Mouse (Mus musculus): ENCODE measurements around the gene Psg22. TPM values are rescaled to one million over a fixed set of nuclear protein-coding genes. Genes with fewer than 3 reads are reported as not detected.
"Not testable (repeated sequence)": the region's sequence is repeated elsewhere in the genome, so short reads cannot be mapped to it uniquely, and the experiment has no call there.

Psg22 gene
- not detected for total RNA-seq (2022)

DNA sequence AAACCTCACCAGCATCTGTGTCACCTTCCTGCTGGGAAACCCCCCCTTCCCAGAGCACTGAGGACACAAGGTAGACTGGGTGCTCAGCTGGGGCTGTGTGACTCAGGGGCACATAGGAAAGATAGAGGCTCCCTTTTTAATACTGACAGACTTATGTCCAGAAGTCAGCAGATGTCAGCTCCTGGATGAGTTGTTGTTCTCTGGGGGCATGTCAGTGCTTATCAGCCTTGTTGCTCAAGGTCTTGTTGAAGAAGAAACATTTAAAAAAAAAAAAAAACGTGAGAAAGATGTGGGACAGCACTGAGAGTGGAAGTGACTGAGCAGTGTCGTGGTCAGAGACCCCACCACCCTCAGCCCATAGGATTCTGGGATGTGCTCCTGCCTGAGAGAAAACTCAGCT is at the start of gene Psg22:
Gene Psg22 (plus strand): TSS at position 301 of the 400 bp plus-strand sequence.
- no peak for DNase-seq (ENCODE audit: low spot score)

DNA sequence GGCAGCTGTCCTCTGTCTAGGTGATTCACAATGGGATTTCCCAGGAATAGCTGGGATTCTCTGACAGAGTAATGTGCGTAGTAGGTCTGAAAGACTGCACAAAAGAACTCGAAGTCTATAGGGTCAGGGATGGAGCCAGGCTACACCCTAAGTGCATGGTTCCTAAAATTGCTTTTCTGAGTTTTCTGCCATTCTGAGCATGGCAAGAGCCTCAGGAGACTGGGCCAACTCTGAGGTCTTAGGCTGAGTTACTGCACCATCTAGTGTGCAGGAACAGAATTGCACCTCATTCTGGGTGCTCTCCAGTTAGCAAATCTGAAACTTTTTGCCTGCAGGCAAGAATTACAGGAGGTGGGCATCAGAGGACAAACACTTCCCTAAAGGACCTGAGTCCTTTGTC is 38.1 kb upstream of the Psg22 start:
- no peak for DNase-seq (ENCODE audit: low spot score)

DNA sequence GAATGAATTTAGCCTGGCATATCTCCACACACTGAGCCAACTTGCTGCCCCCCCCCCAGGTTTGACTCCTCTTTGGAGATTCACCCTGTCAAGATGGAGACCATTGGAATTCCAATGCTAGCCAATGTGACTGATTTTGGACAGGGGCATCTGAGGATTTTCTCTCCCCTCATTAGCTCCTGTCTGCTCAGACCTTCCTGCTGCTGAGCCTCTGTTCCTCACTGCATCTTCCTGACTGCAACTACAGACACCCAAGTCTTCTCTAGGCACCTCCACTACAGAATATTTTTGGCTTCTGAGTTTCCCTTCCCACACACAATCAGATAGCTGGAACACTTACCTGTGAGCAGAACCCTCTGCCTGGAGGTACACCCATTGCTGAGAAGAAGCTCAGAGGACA is 32.3 kb upstream of the Psg22 start:
- no peak for DNase-seq (ENCODE audit: low spot score)

DNA sequence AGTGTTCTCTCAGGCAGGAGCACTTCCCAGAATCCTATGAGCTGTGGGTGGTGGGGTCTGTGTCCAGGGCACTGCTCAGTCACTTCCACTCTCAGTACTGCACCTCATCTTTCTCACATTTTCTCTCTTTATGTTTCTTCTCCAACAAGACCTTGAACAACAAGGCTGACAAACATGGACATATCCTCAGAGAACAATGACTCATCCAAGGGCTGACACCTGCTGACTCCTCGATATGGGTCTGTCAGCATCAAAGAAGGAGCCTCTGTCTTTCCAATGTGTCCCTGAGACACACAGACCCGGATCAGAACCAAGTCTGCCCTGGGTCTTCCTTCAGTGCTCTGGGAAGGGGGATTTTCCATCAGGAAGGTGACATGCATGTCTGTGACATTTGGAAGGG is 31.8 kb upstream of the Psg22 start, which contains the start of gene Psg20:
Gene Psg20 (minus strand): TSS at position 101 of the 400 bp plus-strand sequence.
- no peak for DNase-seq (ENCODE audit: low spot score)

DNA sequence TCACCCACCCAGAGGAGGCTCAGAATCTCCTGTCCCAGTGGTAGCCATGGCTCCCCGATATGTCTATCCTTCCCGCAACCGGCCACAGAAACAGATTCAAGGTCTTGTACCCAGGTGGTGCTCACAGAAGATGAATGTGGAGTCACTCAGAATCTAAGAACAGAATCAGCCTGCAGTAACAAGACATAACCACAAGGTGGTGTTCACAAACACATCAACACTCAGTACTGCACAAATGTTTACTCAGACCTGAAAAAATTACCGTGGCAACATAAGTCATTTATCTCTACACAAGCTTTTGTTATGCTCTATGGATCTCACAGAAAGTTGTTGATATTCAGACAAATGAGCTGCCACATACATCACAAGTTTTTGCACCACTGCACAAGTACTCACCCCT is 7.6 kb upstream of the Psg22 start:
- peak; percentile 17 for DNase-seq (ENCODE audit: low spot score)

DNA sequence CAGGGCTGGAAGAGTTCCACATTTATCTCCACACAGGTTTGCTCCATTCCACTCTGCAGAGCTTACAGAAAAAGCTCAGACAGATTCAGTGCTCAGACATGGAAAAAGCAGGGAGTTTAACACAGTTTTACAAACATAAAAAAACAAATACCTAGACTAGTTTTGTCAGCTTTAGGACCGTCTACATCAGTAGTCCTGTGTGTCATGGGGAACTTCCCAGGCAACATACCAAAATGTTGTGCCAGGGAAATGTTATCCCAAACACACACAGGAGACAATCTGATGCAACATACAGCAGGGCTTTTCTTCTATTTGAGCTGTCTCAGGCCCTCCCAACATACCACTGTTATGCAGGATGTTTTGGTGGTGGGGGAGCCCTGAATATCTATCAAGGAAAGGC is 7.0 kb upstream of the Psg22 start:
- DNase-seq (ENCODE audit: low spot score): no peak

DNA sequence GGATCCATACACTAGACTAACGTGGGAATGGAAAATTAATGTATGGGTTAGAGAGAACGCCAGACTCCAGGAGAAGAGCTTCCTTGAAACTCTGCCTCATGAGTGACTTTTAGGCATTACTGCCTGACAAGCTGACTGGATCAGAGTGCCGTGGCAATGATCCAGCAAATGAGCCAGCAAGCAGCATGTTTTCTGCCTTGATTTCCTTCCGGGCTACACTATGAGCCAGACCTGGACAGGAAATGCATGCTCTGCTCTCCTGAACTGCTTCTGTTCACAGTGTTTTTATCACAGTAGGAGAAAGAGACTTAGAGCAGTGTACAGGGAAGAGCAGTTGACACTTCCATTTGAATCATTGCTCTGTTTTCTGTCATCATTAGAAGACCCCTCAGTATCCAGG is 2.3 kb upstream of the Psg22 start:
- peak; percentile 17 for DNase-seq (ENCODE audit: low spot score)

DNA sequence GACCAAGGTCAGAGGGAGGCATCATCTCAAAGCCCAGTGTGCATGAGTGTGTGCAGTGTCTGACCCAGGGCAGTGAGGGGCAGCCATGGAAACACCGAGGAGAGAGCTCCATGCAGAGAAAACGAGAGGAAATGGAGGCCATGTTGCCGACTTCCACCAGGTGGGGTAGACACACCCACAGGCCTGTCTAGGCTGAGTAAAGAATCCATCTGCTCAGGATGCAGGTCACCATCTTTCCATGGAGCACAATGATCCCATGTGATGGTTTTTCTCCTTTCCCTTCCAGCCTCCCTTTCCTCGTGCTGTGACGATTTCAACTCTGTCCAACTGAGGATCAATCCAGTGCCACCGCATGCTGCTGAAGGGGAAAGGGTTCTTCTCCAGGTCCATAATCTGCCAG is 6.1 kb downstream of the Psg22 start:
- DNase-seq (ENCODE audit: low spot score): no peak

DNA sequence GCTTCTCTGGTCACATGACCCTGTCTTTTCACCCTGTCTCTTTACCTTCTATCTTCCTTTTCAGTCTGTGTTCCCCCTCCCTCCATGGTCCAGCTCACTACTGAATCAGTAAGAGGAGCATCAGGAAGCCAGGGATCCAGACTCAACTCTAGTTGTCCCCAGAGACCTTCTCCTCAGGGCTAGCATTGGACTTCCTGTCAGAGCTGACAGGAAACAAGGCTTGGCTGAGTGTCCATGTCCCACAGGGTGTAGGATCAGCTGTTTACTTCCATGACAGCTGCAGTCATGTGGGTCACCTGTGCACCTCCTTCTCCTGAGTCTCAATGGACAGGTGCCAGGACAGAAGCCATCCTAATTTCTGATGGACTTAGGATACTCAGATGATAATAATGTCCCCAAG is 8.0 kb downstream of the Psg22 start:
- DNase-seq (ENCODE audit: low spot score): peak; percentile 17

DNA sequence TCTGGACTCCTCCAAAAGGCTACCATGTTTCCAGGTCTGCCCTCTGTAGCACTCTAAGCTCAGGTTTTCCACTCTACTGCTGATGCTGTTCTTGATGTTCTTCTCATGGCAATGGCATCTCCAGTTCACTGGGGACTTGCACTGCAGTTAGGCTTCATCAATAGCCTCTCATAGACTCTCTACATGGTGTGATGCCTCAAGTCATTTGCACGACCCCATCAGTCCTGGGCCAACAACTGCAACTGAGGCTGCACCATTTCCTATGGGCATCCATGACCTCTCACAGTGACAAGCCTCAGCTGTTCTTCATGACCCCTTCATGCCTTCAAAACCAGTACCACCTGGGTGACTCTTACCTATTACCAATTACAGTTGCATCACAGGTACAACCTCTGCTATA is 10.5 kb downstream of the Psg22 start:
- DNase-seq (ENCODE audit: low spot score): no peak

DNA sequence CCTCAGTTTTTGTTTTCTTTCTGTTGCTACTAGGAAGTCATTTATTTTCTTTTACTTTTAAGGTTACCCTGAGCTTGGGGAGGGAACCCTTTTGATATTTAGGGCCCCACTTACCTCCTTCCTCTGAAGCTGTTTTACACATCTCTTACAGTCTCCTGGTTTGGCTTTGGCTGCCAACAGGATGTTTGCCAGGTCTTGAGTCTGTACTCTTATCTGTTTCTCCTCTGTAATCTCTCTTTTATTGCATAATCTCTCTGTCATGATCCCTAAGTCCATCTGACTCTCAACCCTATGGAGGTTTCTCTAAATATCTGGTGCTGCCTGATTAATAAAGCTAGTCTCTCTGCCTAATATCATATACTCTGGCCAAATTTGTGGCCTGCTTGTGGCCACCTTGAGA is 15.2 kb downstream of the Psg22 start:
- no peak for DNase-seq (ENCODE audit: low spot score)

DNA sequence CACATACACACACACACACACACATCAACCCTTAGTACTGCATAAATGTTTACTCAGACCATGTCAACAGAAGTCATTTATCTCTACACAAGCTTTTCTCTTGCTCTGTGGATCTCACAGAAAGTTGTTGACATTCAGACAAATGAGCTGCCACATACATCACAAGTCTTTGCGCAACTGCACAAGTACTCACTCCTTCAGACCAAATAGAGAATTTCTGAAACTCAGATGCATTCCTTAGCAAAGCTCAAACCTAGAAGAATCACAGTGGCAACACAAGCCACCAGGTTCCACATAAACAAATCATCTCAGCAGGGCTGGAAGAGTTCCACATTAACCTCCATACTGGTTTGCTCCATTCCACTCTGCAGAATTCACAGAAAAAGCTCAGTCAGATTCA is 16.6 kb downstream of the Psg22 start:
- no peak for DNase-seq (ENCODE audit: low spot score)

DNA sequence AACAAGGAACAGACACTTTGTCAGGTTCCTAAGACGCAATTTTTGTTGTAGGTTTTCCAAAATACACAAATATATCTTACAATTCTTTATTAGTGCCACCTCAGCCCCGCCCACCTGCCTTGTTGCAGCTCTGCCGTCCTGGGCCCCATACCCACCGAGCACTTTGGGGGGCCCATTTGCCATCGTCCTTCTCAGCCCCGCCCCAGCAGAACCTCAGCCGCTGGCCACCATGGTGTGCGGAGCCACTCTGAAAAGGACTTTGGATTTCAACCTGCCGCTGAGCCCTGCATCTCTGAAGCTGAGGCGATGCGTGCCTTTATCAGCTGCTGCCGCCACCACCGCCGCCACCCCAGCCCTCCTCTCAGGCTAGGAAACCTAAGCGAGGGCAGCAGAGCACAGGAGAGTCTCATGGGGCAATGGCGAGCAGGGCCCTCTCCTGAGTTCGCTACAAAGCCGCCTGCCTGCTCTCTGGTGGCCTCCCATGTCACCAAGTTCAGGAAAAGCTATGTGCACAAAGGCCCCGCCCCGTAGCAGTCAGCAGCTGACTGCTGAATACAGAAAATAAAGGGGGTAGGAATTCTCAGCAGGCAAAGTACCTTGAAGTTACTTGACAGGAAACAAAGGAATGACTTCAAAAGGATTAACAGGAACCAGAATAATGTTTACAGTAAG is 28.4 kb downstream of the Psg22 start:
- DNase-seq (ENCODE audit: low spot score): no peak

DNA sequence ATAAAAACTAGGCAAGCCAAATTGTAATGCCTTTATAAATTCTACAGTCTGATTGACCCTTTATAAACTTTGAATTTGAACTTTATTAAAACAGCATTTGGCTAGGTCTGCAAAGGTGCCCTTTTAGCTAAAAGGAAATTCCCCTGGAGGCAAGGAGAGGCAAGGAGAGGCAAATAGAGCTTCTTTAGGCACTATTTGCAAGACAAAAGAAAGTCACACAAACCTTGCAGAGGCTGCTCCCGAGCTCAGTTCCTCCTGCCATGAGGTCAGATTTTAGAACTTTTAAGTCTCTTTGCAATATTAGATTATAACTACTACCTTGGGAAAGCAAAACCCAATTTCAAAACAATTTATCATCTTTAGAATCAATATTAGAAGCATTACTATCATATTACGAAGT is 29.5 kb downstream of the Psg22 start:
- DNase-seq (ENCODE audit: low spot score): not testable (repeated sequence)

DNA sequence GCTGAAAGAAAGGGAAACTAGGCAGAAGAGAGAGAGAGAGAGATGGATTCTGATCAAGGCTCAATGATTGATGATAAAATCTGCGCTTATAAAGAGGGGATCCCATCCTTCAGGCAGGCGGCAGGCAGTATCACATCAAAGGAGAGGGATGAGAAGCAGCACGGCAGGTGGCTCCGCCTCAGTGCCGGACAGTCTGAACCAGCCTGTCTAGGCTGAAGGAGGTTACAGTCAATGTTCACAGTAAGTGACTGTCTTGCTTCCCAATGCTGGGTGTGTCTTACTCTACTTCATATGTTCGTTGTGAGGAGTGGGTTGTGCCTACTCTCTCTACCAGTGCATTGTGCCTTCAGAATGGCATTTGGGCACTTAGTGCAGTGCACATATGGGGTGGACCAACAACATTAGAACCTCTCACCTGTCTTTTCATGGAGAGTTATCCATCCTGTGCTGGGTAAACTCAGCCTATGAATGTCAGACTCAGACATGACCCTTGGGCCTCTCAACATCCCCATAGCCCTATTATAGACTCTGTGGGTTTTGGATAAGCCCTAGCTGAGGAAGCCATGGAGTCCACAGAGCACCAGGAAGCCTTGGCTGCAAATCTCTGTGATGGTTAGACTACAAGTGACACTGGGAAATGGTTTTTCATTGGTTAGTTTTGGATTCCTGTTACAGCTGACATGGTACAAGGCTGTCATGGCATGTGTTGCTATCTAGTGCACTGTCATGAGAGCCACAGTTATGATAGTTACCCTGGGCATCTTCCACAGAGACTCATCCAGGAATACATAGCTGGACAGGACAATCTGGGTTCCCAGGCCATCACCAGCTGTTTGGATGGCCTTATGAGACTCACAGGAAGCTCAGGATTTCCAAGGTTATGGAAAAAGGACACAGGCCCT is 31.4 kb downstream of the Psg22 start:
- no peak for DNase-seq (ENCODE audit: low spot score)

DNA sequence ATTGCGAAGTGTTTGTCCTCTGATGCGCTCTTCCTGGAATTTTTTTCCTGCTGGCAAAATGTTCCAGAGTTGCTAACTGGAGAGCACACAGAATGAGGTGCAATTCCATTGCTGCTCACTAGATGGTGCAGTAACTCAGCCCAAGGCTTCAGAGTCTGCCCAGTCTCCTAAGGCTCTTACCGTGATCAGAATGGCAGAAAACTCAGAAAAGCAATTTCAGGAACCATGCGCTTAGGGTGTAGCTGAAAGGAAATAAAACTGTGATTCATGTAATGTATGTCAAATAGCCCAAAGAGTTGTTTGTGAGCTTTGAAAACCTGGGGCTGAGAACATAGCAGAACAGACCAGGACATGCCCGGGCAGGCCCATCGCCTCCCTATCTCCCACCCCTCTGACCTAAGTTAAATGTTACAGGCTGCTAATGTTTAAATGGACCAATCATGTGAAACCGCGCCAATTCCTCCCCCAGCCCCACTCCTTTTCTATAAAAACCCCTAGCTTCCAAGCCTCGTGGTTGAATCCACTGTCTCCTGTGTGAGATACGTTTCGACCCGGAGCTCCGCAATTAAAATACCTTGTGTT is 32.1 kb downstream of the Psg22 start:
- DNase-seq (ENCODE audit: low spot score): peak; percentile 58

DNA sequence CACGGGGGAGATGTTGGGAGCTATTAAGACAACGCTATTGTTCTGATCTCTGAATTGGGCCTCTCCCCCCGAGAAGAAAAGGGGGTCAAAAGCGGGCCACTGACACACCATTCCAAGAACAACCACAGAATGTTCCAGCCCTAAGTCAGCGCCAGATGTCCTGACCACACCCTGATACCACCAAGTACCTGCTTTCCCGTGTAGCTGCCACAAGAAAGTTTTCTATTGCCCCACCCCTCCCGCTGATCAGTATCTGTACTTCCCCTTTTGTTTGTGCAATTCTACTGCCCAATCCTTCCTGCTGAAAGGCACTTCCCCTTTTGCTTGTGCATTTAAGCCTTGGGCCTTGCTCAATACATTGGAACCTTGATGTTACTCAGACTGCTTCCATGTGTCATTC is 42.3 kb downstream of the Psg22 start:
- DNase-seq (ENCODE audit: low spot score): not testable (repeated sequence)

DNA sequence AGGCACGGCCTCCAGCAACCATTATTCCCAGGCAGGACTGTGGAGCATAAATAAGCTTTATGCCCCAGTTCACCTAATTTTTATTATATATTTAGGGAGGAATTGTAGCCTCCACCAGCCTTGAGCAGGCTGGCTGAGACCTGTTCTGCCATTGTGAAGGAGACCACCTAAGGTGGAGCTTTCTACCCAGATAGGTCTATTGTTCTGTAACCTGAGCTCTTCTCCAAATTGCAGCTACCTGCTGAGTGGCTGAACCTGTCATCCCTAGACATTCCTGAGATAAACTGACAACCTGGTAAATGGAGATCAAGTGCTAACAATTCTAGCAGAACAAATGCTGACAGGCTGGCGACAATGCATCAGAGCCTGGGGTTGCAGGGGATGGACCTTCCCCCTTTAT is 45.0 kb downstream of the Psg22 start:
- DNase-seq (ENCODE audit: low spot score): not testable (repeated sequence)

Measured in heart, adult 8-10 months (tissue).